Mouse (Mus musculus) intestine, postnatal 0 days (tissue): ENCODE measurements at regions not wholly inside any gene's neighbourhood (a gene's known extent, or its start where the extent isn't known, plus 50 kb on each side); places are given as distances from the start of the nearest gene placed in this dataset.

Source experiments
- ATAC-seq: fragments of 200-750 bp; cut with Nextera tagmentation; 2 replicates; pipeline ENCODE4 v1.8.0; 2017; ENCODE audit warnings: mild to moderate bottlenecking, moderate TSS enrichment, moderate library complexity
- H3K27ac ChIP-seq: fragments of 300-500 bp; sonication (generic); 2 replicates; pipeline ENCODE4 v1.5.1; 2014; ENCODE audit warnings: mild to moderate bottlenecking, low read depth, low read length, moderate library complexity
- H3K27me3 ChIP-seq: fragments of 300-500 bp; sonication (generic); replicated peaks from 2 replicates; pipeline ENCODE4 v1.6.1; 2014; ENCODE audit warnings: low read length, mixed read lengths; ENCODE audit not compliant: control insufficient read depth, insufficient read depth
- H3K36me3 ChIP-seq: fragments of 300-500 bp; sonication (generic); 2 replicates; pipeline ENCODE4 v1.6.1; 2014; ENCODE audit warnings: mild to moderate bottlenecking, moderate library complexity; ENCODE audit not compliant: control insufficient read depth, insufficient read depth
- H3K4me1 ChIP-seq: fragments of 300-500 bp; sonication (generic); replicated peaks from 2 replicates; pipeline ENCODE4 v1.6.1; 2014; ENCODE audit warnings: antibody characterized with exemption, low read length, mixed read lengths; ENCODE audit not compliant: control insufficient read depth, insufficient read depth
- H3K4me2 ChIP-seq: fragments of 300-500 bp; sonication (generic); replicated peaks from 2 replicates; pipeline ENCODE4 v1.6.1; 2014; ENCODE audit warnings: low read depth, mild to moderate bottlenecking, moderate library complexity
- H3K4me3 ChIP-seq: fragments of 300-500 bp; sonication (generic); 2 replicates; pipeline ENCODE4 v1.5.1; 2014; ENCODE audit warnings: low read depth, low read length
- H3K9ac ChIP-seq: fragments of 300-500 bp; sonication (generic); 2 replicates; pipeline ENCODE4 v1.6.1; 2014; ENCODE audit warnings: mild to moderate bottlenecking, low read depth, low read length
- H3K9me3 ChIP-seq: fragments of 300-500 bp; sonication (generic); 2 replicates; pipeline ENCODE4 v1.6.1; 2016; ENCODE audit warnings: mixed run types; ENCODE audit not compliant: control insufficient read depth
- CTCF ChIP-seq: sonication (generic); IDR thresholded peaks from 2 replicates; pipeline ENCODE4 v1.5.1; 2016; ENCODE audit warnings: low read depth, mild to moderate bottlenecking, control low read depth, antibody characterized with exemption, moderate library complexity
- WGBS: fragments of 180-500 bp; shearing (Covaris S2); extraction: QIAGEN DNeasy Blood & Tissue Kit; methylation state at CpG from one replicate; pipeline ENCODE4 v1.1.7; 2014; 5-methylcytosine and 5-hydroxymethylcytosine counted together

GRCm38 (mm10) chr11:112956748-112957440, 174.9 kb downstream of the Sox9 start:
- TF ChIP-seq CTCF = no peak
- H3K4me2 ChIP-seq = no peak overlapping the region
- no peaks in the 10 kb centered on the region for H3K9me3 ChIP-seq
- no peaks in the 10 kb centered on the region for H3K27me3 ChIP-seq
- H3K4me1 ChIP-seq = no peaks in the 10 kb centered on the region
- no peak overlapping the region for H3K27ac ChIP-seq
- H3K4me3 ChIP-seq = no peak overlapping the region
- H3K9ac ChIP-seq = no peak overlapping the region
- H3K36me3 ChIP-seq = no peaks in the 10 kb centered on the region
- 77% methylated on average over 5 of the region's 5 CpGs for WGBS
- ATAC-seq = no peak

- H3K27ac ChIP-seq = no peak overlapping the region
- no peak for TF ChIP-seq CTCF
- H3K4me1 ChIP-seq = peaks cover 2% of the 10 kb centered on the region; the same call in 1 of the 2 replicates
- H3K36me3 ChIP-seq = no peaks in the 10 kb centered on the region
- no peak overlapping the region for H3K9ac ChIP-seq
- H3K9me3 ChIP-seq = no peaks in the 10 kb centered on the region
- no peak for ATAC-seq
- no peak overlapping the region for H3K4me2 ChIP-seq
- no peaks in the 10 kb centered on the region for H3K27me3 ChIP-seq
- 50% methylated on average over 5 of the region's 5 CpGs for WGBS
- no peak overlapping the region for H3K4me3 ChIP-seq
These were observed 177.6 kb downstream of the Sox9 start for GRCm38 (mm10) chr11:112959609-112960008.

GRCm38 (mm10) chr11:112973286-112973685, 191.3 kb downstream of the Sox9 start:
- H3K27ac ChIP-seq = no peak overlapping the region
- ATAC-seq = no peak
- H3K9me3 ChIP-seq = no peaks in the 10 kb centered on the region
- no peak overlapping the region for H3K4me3 ChIP-seq
- H3K9ac ChIP-seq = no peak overlapping the region
- no peaks in the 10 kb centered on the region for H3K36me3 ChIP-seq
- no peaks in the 10 kb centered on the region for H3K4me1 ChIP-seq
- TF ChIP-seq CTCF = no peak
- WGBS = 68% methylated on average over 8 of the region's 8 CpGs
- no peaks in the 10 kb centered on the region for H3K27me3 ChIP-seq
- H3K4me2 ChIP-seq = no peak overlapping the region

GRCm38 (mm10) chr11:112974893-112975292, 192.9 kb downstream of the Sox9 start:
- Histone ChIP-seq H3K9ac (no peak overlapping the region), H3K36me3 (no peaks in the 10 kb centered on the region), H3K27ac (no peak overlapping the region), H3K27me3 (no peaks in the 10 kb centered on the region), H3K4me2 (no peak overlapping the region), H3K4me1 (no peaks in the 10 kb centered on the region), H3K9me3 (no peaks in the 10 kb centered on the region), H3K4me3 (no peak overlapping the region)
- 89% methylated on average over 7 of the region's 7 CpGs for WGBS
- no peak for ATAC-seq
- no peak for TF ChIP-seq CTCF

- 58% methylated on average over 12 of the region's 12 CpGs for WGBS
- no peak for ATAC-seq
- TF ChIP-seq CTCF = no peak
These were observed 195.1 kb downstream of the Sox9 start for GRCm38 (mm10) chr11:112976914-112977785.

DNA sequence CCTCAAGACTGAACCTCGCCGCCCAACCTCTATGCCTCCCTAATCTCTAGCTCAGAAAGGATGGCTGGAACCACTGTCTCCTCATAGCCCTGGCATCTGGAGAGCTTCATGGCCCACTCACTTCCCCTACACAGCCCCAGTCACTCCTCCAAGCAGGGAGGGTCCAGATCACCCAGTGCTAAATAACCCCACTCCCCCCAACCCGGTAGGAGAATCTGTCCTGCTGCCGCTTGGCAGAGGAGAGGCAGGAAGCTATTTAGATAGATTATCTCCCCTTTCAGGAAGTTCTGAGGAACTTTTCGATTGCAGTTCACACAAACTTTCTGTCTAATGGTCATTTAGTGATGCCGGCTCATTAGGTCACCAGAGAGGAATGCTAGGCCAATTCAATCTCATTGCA, 196.9 kb downstream of the Sox9 start:
- no peaks in the 10 kb centered on the region for H3K4me1 ChIP-seq
- H3K27ac ChIP-seq = no peak overlapping the region
- no peak overlapping the region for H3K4me2 ChIP-seq
- TF ChIP-seq CTCF = no peak
- no peak for ATAC-seq
- no peaks in the 10 kb centered on the region for H3K27me3 ChIP-seq
- no peak overlapping the region for H3K4me3 ChIP-seq
- H3K36me3 ChIP-seq = no peaks in the 10 kb centered on the region
- WGBS = 32% methylated on average over 6 of the region's 6 CpGs
- H3K9me3 ChIP-seq = no peaks in the 10 kb centered on the region
- no peak overlapping the region for H3K9ac ChIP-seq

More at GRCm38 (mm10) chr11:112976914-112977785, 195.1 kb downstream of the Sox9 start:
- Histone ChIP-seq H3K4me2 (no peak overlapping the region), H3K9me3 (no peaks in the 10 kb centered on the region), H3K4me1 (no peaks in the 10 kb centered on the region), H3K4me3 (no peak overlapping the region), H3K27me3 (no peaks in the 10 kb centered on the region), H3K27ac (no peak overlapping the region), H3K9ac (no peak overlapping the region), H3K36me3 (no peaks in the 10 kb centered on the region)
